Mouse (Mus musculus) right cerebral cortex, postnatal 36 days (tissue): ENCODE measurements around the gene Oosp1.

ENCODE experiments used
- DNase-seq, 2 experiments: peaks; one replicate each; pipeline ENCODE4 v3.0.0; 2022; ENCODE audit warnings: low spot score in 2 of 2, mixed read lengths in 1 of 2

Gene Oosp1

GRCm38 (mm10) chr19:11623551-11623950 lies 67.4 kb downstream of the Oosp1 start, which contains the start of gene Ms4a2:
Gene Ms4a2, minus strand, starts transcription at chr19:11623719.
- DNase-seq: no peak

DNA sequence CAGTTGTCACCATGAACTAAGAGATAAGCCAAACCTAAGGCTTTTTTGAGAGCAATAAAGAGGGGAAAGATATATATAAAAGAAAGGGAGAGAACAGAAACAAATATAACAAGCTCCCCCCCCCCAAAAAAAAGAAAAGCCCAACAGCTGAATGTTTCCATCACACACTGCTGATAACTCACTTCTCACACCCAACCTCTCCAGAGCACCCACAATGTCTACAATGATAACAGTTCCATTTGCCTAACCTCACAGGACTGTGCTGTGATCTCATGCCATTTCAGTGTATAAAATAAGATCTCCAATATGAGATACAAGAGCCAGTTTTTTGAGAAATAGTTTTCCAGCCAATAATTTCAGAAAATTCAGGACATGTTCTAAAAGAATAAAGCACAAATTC lies 73.0 kb downstream of the Oosp1 start:
- DNase-seq: no peak
